Mouse (Mus musculus) Patski (cell line): ENCODE data around the gene Iqsec1. TPM values are rescaled to one million over a fixed set of nuclear protein-coding genes. Genes with fewer than 3 reads are reported as not detected.

ENCODE experiments used
- ATAC-seq: fragments of 100-300 bp; one replicate; pipeline ENCODE4 v1.8.0; 2021
- CTCF ChIA-PET: fragments of 350-600 bp; sonication (Branson Sonifier 250); formaldehyde crosslinking; loops from one replicate; lab custom pipeline; 2022; ENCODE audit warnings: inconsistent platforms; lab: Charles Lee
- POLR2A ChIA-PET: fragments of 350-600 bp; sonication (Branson Sonifier 250); formaldehyde crosslinking; loops from one replicate; lab custom pipeline; 2022; ENCODE audit warnings: antibody characterized with exemption, inconsistent platforms; lab: Charles Lee
- DNase-seq: peaks from one replicate; pipeline ENCODE4 v3.0.0-alpha.2; 2011; ENCODE audit warnings: low read depth, low spot score
- H3K27me3 ChIP-seq: fragments of 371-371 bp; one replicate; pipeline ENCODE4 v1.5.1; 2021
- CTCF ChIP-seq: fragments of 100-300 bp; IDR thresholded peaks from one replicate; pipeline ENCODE4 v1.5.1; 2021
- in situ Hi-C: fragments of 300-500 bp; cut with MboI; formaldehyde crosslinking; loops from 3 replicates; pipeline ENCODE4 v1.11.1; 2018; ENCODE audit warnings: low pct_unique_long_range_greater_than_20kb, mixed read lengths
- polyA plus RNA-seq: library from polyadenylated mRNA; unstranded; gene quantifications from one replicate; pipeline ENCODE4 v1.2.3, GENCODE M21; 2021

The Iqsec1 gene
- polyA plus RNA-seq = 120 TPM

GRCm38 (mm10) chr6:90988648-90989317 is at the start of gene Iqsec1:
Iqsec1 (minus strand) TSS chr6:90988685.
- TF ChIP-seq CTCF = peak; percentile 93
- ATAC-seq (peak; percentile 81), DNase-seq (no peak)
- POLR2A ChIA-PET = interaction anchor here (1.9 kb wide), 1 partner anchor 8 kb away, joined by 4 read pairs; no protein-coding TSS in a partner anchor
- in situ Hi-C loops = no loop called here
- CTCF ChIA-PET = interaction anchor here (1.1 to 1.5 kb wide), 2 partner anchors 31 to 64 kb away, joined by 3 to 6 read pairs; no protein-coding TSS in a partner anchor
- H3K27me3 ChIP-seq = no peaks in the 10 kb centered on the region

- ChIA-PET CTCF (no interaction called here), POLR2A (no interaction called here)
- no peak for TF ChIP-seq CTCF
- DNase-seq = no peak
- no peak for ATAC-seq
- in situ Hi-C loops = no loop called here
- H3K27me3 ChIP-seq = no peaks in the 10 kb centered on the region
Measured at GRCm38 (mm10) chr6:91028256-91028655, 39.8 kb upstream of the Iqsec1 start.

- CTCF ChIA-PET = interaction anchor here (0.6 to 1.3 kb wide), 4 partner anchors 24 to 207 kb away, joined by 3 to 4 read pairs (median 4); no protein-coding TSS in a partner anchor
- peak; percentile 90 for ATAC-seq
- TF ChIP-seq CTCF = no peak
Measured at GRCm38 (mm10) chr6:91020810-91021209, 32.3 kb upstream of the Iqsec1 start.

GRCm38 (mm10) chr6:91016600-91017230 is 28.2 kb upstream of the Iqsec1 start:
- in situ Hi-C loops = no loop called here
- ATAC-seq = no peak
- no peaks in the 10 kb centered on the region for H3K27me3 ChIP-seq
- POLR2A ChIA-PET = no interaction called here
- no peak for TF ChIP-seq CTCF
- CTCF ChIA-PET = no interaction called here
- no peak for DNase-seq

More at GRCm38 (mm10) chr6:91020810-91021209, 32.3 kb upstream of the Iqsec1 start:
- in situ Hi-C loops = no loop called here
- POLR2A ChIA-PET = interaction anchor here (1.2 kb wide), 1 partner anchor 24 kb away, joined by 3 read pairs; no protein-coding TSS in a partner anchor
- DNase-seq = peak; percentile 89
- no peaks in the 10 kb centered on the region for H3K27me3 ChIP-seq

- in situ Hi-C loops = no loop called here
- H3K27me3 ChIP-seq = no peaks in the 10 kb centered on the region
- ChIA-PET POLR2A (interaction anchor here (0.6 kb wide), 1 partner anchor 123 kb away, joined by 4 read pairs; no protein-coding TSS in a partner anchor), CTCF (no interaction called here)
- ATAC-seq (peak; percentile 41), DNase-seq (peak; percentile 59)
- TF ChIP-seq CTCF = no peak
Measured at GRCm38 (mm10) chr6:91014198-91014958, 25.9 kb upstream of the Iqsec1 start.

- in situ Hi-C loops = no loop called here
- no peak for DNase-seq
- ATAC-seq = no peak
- ChIA-PET CTCF (no interaction called here), POLR2A (no interaction called here)
- TF ChIP-seq CTCF = no peak
- H3K27me3 ChIP-seq = no peaks in the 10 kb centered on the region
Measured at GRCm38 (mm10) chr6:91012458-91012857, 24.0 kb upstream of the Iqsec1 start.

- DNase-seq = no peak
- in situ Hi-C loops = no loop called here
- no peak for TF ChIP-seq CTCF
- H3K27me3 ChIP-seq = no peaks in the 10 kb centered on the region
- CTCF ChIA-PET = no interaction called here
- no peak for ATAC-seq
- POLR2A ChIA-PET = no interaction called here
Measured at GRCm38 (mm10) chr6:91011568-91011967, 23.1 kb upstream of the Iqsec1 start.

- H3K27me3 ChIP-seq = no peaks in the 10 kb centered on the region
- no peak for ATAC-seq
- POLR2A ChIA-PET = no interaction called here
- CTCF ChIA-PET = interaction anchor here (1.4 kb wide), 1 partner anchor 11 kb away, joined by 3 read pairs; no protein-coding TSS in a partner anchor
- no peak for DNase-seq
- TF ChIP-seq CTCF = no peak
- in situ Hi-C loops = no loop called here
Measured at GRCm38 (mm10) chr6:91008284-91008830, 19.9 kb upstream of the Iqsec1 start.

- POLR2A ChIA-PET = no interaction called here
- in situ Hi-C loops = no loop called here
- CTCF ChIA-PET = no interaction called here
- TF ChIP-seq CTCF = no peak
- no peak for ATAC-seq
- no peaks in the 10 kb centered on the region for H3K27me3 ChIP-seq
- DNase-seq = no peak
Measured at GRCm38 (mm10) chr6:91007207-91007606, 18.7 kb upstream of the Iqsec1 start.

- DNase-seq (no peak), ATAC-seq (no peak)
- ChIA-PET POLR2A (no interaction called here), CTCF (interaction anchor here (1.4 kb wide), 1 partner anchor 20 kb away, joined by 3 read pairs; no protein-coding TSS in a partner anchor)
- no peak for TF ChIP-seq CTCF
- no peaks in the 10 kb centered on the region for H3K27me3 ChIP-seq
- in situ Hi-C loops = no loop called here
Measured at GRCm38 (mm10) chr6:91004157-91004556, 15.7 kb upstream of the Iqsec1 start.
